Mouse (Mus musculus) left cerebral cortex, adult 6 months (tissue): ENCODE data around the gene Gm39653. TPM values are rescaled to one million over a fixed set of nuclear protein-coding genes. Genes with fewer than 3 reads are reported as not detected.

ENCODE experiments used
- long read RNA-seq, 2 experiments: library from polyadenylated mRNA; unstranded; transcript quantifications; one replicate each; pipeline ENCODE4 v2.0.0; 2019 to 2020
- polyA plus RNA-seq: library from polyadenylated mRNA; unstranded; fragments of <200 nt; fragmentation: Nextera tagmentation; gene quantifications from 2 replicates; pipeline ENCODE4 v1.2.3, GENCODE M21; 2021

Gm39653 gene
- polyA plus RNA-seq: 0.24 TPM in 1 of 2 replicates, not detected in the other
- long read RNA-seq, experiment 1: 0 reads
- long read RNA-seq, experiment 2: 0 reads

DNA sequence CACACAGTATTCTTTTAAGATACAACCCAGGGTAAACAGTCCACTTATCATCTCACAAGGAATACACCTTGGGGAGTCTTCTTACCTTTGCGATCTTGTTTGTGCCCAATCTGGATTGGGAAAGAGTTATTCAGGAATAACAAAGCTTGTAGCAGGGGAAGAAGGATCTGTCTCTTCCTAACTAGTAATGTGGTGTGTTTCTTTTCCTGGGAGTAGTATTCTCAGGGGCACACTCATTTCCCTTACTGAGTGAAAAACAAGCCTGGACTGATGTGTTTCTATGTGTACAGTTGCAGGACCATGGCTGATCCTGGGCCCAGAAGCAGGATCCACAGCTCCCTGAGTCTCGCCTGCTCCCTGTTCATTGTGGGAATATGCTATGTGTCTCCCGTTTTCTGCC lies at the start of gene Gm39653:
Gene Gm39653, plus strand, starts transcription at position 301 of the 400 bp plus-strand sequence.

Other genes with a start within 250 kb of the Gm39653 start
- 15.4 and 24.1 TPM in 2 replicates for gene Adam23, start 170.1 kb upstream of the Gm39653 start, polyA plus RNA-seq
- gene Dytn, start 71.0 kb downstream of the Gm39653 start, polyA plus RNA-seq: not detected in 2 replicates
- 0.94 and 1.2 TPM in 2 replicates for gene Mdh1b, start 114.3 kb downstream of the Gm39653 start, polyA plus RNA-seq
- 16.9 and 25.3 TPM in 2 replicates for gene Fastkd2, start 114.6 kb downstream of the Gm39653 start, polyA plus RNA-seq
- gene 4933402D24Rik, start 153.3 kb downstream of the Gm39653 start, polyA plus RNA-seq: 0.31 and 0.37 TPM in 2 replicates